Mouse (Mus musculus) CD8-positive naive resting alpha-beta T cell, adult 2 months (primary cell): Measurements from ENCODE around the gene Skp1a.

ENCODE experiments used
- DNase-seq, 2 experiments: peaks; one replicate each; pipeline ENCODE4 v3.0.0; 2022; ENCODE audit warnings: low read depth in 2 of 2, low spot score in 2 of 2

Gene Skp1a

GRCm38 (mm10) chr11:52253674-52254375, 22.0 kb downstream of the Skp1a start:
- DNase-seq, result no peak

DNA sequence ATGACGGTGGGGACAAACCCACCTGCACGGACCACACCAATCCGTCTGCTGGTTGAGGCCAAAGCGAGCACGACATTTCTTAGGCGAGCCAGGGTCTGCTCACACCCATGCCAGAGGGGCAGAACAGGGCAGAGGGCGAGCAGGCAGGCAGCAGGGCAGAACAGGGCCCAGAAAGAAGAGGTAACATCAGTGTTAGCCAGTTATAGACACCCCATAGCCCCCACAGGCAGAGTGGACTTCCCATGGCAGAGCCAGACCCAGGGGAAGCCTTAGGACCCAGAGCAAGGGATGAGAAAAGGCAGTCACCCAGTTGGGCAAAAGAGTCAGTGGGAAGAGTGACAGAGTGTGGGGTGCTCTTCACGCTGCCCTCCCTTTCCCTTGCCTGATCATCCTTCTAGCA, 23.3 kb downstream of the Skp1a start:
- DNase-seq, result peak in 1 of 2 experiments; percentile 4

GRCm38 (mm10) chr11:52257376-52257775, 25.6 kb downstream of the Skp1a start:
- DNase-seq, result no peak

GRCm38 (mm10) chr11:52258711-52259110, 26.9 kb downstream of the Skp1a start:
- DNase-seq, result peak; percentile 2 to 5

GRCm38 (mm10) chr11:52260878-52261277, 29.1 kb downstream of the Skp1a start:
- peak in 1 of 2 experiments; percentile 2 for DNase-seq

GRCm38 (mm10) chr11:52261937-52262336, 30.1 kb downstream of the Skp1a start:
- DNase-seq, result peak in 1 of 2 experiments; percentile 71

- DNase-seq, result peak in 1 of 2 experiments; percentile 2
Observed at GRCm38 (mm10) chr11:52262338-52262737, 30.5 kb downstream of the Skp1a start.

DNA sequence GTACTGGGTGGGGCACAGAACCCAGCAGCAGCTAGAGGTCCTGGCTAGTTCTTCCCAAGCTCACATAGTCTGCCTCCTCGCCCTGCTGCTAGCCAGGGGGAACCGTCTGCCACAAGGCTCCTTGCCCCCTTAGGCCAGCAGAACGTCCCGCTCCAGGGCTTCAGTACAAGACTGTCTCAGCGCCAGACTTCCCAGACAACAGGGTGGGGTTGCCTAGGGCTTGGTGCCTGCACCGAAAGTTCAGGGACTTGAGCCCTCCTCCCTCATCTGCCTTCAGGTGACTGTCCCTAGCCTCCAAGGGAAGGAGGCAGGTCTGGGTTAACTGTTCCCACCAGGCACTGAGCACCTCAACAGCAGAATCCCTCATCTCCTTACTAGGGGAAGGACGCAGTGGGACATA, 33.1 kb downstream of the Skp1a start:
- DNase-seq, result peak in 1 of 2 experiments; percentile 14

DNA sequence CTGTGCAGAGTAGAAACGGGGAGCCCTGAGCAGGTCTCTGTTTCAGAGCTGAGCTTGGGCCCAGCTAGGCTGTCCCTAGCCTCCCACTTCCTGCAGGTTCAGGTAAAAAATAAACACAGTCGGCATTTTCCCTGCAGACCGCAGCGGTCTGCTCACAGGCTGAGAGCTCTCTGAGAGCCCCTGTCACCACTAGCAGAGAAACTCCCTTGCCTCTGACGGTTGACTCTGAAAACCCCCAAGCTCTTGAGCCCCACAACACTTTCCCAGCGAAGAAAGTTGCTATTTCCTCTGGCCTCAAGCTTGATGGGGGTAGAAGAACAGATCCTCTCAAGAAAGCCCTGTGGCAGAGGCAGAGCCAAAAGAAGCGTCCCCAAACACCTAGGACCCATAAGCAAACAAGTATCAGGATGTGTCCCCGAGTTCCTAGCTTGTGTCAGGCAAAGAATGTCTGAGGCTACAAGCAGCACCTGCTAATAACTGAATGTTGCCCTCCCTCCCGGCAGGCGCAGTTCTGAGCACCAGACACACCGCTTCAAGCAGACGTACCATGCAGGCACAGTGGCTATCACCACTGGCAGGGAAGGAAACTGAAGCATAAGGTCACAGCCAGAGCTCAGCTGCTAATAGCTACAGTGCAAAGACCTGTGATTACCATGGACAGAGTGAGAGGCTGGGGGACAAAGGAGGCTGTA, 34.0 kb downstream of the Skp1a start:
- peak; percentile 80 to 84 for DNase-seq

- DNase-seq, result peak in 1 of 2 experiments; percentile 24
Observed at GRCm38 (mm10) chr11:52267271-52267670, 35.5 kb downstream of the Skp1a start.

- DNase-seq, result peak; percentile 69 to 74
Observed at GRCm38 (mm10) chr11:52268104-52268835, 36.5 kb downstream of the Skp1a start.

GRCm38 (mm10) chr11:52269841-52270240, 38.0 kb downstream of the Skp1a start:
- DNase-seq, result no peak

DNA sequence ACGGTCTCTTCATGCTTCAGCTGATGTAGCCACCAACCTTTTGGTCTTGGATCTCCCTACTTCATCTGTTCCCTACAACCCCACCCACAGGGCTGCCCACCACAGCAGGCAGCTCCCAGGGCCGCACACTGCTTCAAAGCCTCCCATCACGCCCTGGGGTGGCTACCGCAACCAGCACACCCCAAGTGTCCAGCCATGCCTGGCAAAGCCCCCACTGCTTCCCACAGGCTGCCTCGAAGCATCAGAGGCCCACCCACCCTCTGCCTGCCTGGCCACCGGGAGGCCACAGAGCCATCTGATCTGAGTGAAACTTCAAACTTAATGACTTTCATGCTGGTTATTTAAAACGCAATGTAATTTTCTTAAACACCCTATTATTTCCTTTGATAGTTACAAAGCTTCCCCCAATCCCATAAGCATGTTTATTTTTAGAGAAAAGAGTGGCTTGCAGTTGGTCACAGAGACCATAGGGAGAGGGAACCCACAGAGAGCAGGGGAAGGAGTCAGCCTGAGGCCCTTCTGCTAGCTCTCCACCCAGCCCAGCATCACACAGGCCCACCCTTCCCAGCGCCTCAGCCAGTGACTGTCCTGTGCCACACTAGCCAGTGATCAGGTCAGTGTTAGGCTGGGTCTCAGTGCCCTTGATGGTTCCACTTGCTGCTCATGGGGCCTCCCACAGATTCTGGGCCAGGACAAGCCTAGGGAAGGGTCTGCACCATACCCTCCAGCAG, 40.1 kb downstream of the Skp1a start:
- DNase-seq, result no peak

DNA sequence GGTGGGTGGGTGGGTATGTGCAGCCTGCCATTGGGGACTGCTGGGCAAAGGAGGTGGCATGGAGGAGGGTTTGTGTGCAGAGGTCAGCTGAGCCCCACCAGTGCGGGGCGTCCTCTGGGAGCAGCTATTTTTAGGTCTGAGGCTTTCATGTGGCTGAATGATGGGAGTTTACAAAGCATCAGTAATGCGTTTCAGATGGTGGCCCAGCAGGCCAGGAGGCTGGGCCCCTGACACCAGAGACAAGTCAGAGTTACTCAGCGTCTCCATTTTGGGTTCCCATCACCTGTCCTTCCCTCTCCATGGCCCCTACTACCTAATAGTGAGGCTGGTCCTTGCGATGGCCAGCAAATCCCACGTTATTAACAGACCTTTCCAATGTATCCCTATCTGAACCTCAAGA, 40.8 kb downstream of the Skp1a start:
- DNase-seq, result no peak

DNA sequence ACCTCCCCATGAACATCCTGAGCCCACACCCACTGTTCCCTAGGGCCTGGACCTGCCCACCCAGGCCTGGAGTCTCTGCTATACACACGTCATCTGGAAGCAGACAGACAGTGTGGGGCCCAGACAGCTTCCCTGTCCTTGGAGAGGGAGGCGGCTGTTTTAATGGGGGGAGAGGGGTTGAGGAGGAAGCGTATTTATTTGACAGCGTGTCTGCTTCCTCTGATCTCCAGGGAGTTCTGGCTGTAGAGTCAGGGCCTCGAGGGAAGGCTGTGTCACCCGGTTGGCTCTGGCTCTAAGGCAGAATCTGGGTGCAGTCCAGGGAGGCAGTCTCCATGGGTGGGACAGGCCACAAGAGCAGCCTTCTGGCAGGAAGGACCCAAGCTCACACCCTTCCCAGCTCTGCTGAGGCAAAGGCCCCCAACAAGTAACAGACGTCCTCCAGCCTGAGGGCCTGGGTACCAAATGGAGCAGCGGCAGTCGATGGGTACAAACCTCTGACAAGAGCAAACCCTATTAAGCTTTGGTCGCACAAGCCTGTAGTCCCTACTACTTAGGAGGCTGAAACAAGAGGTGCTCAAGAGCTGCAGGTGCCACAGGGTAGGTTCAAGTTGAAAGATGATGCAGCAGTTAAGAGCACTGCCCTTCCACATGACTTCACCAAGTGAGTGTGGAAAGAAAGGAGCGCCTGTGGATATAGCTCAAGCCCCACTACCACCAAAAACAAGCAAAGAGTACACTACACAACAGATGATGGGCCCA, 41.6 kb downstream of the Skp1a start:
- no peak for DNase-seq

- DNase-seq, result no peak
Observed at GRCm38 (mm10) chr11:52273942-52274330, 42.1 kb downstream of the Skp1a start.

DNA sequence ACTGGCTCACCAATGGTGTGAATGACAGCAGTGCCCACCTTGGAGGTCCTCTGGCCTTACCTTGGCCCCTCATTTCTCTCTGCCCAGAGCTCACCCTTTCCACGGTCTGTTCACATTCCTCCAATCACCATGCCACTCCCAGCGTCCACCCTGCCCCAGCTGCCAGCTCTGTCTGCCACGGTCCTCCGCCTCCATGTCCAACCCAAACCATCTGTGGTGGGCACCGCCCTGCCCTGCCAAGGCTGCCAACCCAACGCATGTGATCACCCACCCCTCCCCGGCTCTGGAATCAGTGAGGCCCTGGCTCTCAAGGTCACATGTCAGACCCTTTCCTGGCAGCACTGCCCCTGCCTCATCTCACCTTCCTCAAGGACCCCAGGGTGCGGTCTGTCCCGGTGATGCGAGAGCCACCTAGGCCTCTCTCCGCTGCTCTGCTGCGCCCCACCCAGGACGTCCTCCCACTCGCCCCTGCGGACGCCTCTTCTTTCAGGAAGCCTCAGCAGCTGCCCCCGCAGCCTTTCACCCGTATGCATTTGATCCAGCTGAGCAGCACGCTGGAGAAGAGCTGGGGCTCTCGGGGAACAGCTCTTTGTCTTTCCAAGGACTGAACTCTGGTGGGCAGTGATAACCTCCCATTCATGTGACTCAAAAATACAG, 42.8 kb downstream of the Skp1a start:
- no peak for DNase-seq

GRCm38 (mm10) chr11:52275366-52275765, 43.6 kb downstream of the Skp1a start:
- peak; percentile 73 to 85 for DNase-seq

DNA sequence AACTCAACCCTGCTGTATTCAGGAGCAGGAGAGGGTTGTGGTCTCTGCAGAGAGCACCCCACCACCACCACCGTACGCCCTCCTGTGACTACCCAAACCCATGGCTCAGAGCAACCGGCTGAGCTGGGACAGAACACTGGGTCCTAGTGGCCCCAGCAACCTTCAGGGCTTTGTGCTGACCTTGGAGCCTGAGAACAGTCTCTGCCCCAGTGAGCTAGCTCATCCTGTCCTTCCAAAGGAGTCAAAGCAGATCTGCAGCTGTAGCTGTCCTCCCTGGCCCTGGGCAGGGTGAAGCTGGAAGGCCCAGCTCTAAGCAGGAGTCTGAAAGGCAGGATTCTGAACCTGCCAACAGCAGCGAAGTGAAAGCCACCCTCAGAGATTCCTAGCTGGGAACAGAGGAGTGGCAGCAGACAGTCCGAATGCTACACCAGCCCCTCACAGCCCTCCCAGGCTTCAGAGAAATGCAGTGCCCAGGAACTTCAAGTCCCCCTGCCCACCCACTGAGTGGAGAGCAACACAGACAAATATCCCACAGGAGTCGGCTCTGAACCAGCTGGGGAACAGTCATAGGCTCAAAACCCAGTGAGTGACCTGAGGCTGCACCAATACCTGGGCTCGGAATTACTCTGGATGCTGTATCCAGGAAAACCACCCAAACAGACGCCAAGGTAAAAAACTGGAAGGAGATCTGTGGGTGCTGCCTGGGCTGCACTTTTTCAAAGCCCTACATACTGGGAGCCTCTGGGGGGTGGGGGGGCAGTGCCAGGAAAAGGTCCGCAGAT, 44.2 kb downstream of the Skp1a start:
- DNase-seq, result no peak
